Mouse (Mus musculus) limb, embryonic 10.5 days (tissue): ENCODE data around the gene Stx18. TPM values are rescaled to one million over a fixed set of nuclear protein-coding genes. Genes with fewer than 3 reads are reported as not detected.

Experiments
- DNase-seq: peaks from one replicate; pipeline ENCODE4 v3.0.0-alpha.2; 2017; ENCODE audit warnings: low spot score
- H3K27ac ChIP-seq: fragments of 300-500 bp; sonication (generic); 2 replicates; pipeline ENCODE4 v1.5.1; 2016; ENCODE audit warnings: mild to moderate bottlenecking
- H3K27me3 ChIP-seq: fragments of 300-500 bp; sonication (generic); 2 replicates; pipeline ENCODE4 v1.6.1; 2016; ENCODE audit warnings: low read depth, mild to moderate bottlenecking; ENCODE audit not compliant: poor library complexity, severe bottlenecking
- H3K36me3 ChIP-seq: fragments of 300-500 bp; sonication (generic); 2 replicates; pipeline ENCODE4 v1.6.1; 2016; ENCODE audit warnings: mild to moderate bottlenecking, moderate library complexity
- H3K4me1 ChIP-seq: fragments of 300-500 bp; sonication (generic); 2 replicates; pipeline ENCODE4 v1.6.1; 2016
- H3K4me3 ChIP-seq: fragments of 300-500 bp; sonication (generic); 2 replicates; pipeline ENCODE4 v1.5.1; 2016; ENCODE audit warnings: mild to moderate bottlenecking, moderate library complexity
- H3K9me3 ChIP-seq: fragments of 300-500 bp; sonication (generic); replicated peaks from 2 replicates; pipeline ENCODE4 v1.6.1; 2016; ENCODE audit warnings: mild to moderate bottlenecking
- WGBS: fragments of 180-500 bp; shearing (Covaris S2); methylation state at CpG from one replicate; pipeline ENCODE4 v1.1.7; 2016; 5-methylcytosine and 5-hydroxymethylcytosine counted together
- polyA plus RNA-seq: library from polyadenylated mRNA; unstranded; fragments of >200 nt; fragmentation: Nextera tagmentation; extraction: Ambion mirVana; gene quantifications from 2 replicates; pipeline ENCODE4 v1.2.1, GENCODE M21; 2016

Gene Stx18
- polyA plus RNA-seq, 1 experiment from 2014 or later = 53.4 TPM

GRCm38 (mm10) chr5:38157481-38158020 is 119.0 kb downstream of the Stx18 start:
- peaks cover 52% of the 10 kb centered on the region for H3K36me3 ChIP-seq
- H3K4me3 ChIP-seq = peak overlapping the region; percentile 69
- peaks cover 50% of the 10 kb centered on the region for H3K27me3 ChIP-seq
- H3K27ac ChIP-seq = peak overlapping the region; percentile 92; the same call in 1 of the 2 replicates
- WGBS = 77% methylated on average over 9 of the region's 9 CpGs
- peaks cover 26% of the 10 kb centered on the region for H3K4me1 ChIP-seq
- no peak for DNase-seq
- H3K9me3 ChIP-seq = 0 out of 2 replicates have a peak, but pooled peaks cover 1% of the 10 kb centered on the region

GRCm38 (mm10) chr5:38158501-38158946 is 120.0 kb downstream of the Stx18 start:
- Histone ChIP-seq H3K4me3 (peak overlapping the region; percentile 69), H3K9me3 (0 out of 2 replicates have a peak, but pooled peaks cover 1% of the 10 kb centered on the region), H3K4me1 (peaks cover 30% of the 10 kb centered on the region), H3K27me3 (peaks cover 54% of the 10 kb centered on the region), H3K27ac (peak overlapping the region; percentile 92), H3K36me3 (peaks cover 43% of the 10 kb centered on the region)
- WGBS = 6% methylated on average over 17 of the region's 17 CpGs
- DNase-seq = peak; percentile 59

GRCm38 (mm10) chr5:38158947-38159633 is 120.5 kb downstream of the Stx18 start:
- Histone ChIP-seq H3K9me3 (0 out of 2 replicates have a peak, but pooled peaks cover 1% of the 10 kb centered on the region), H3K4me1 (peaks cover 30% of the 10 kb centered on the region), H3K27ac (peak overlapping the region; percentile 92), H3K4me3 (peak overlapping the region; percentile 69), H3K27me3 (peaks cover 54% of the 10 kb centered on the region), H3K36me3 (peaks cover 37% of the 10 kb centered on the region)
- WGBS = under 1% methylated on average over 79 of the region's 79 CpGs
- DNase-seq = peak; percentile 80

GRCm38 (mm10) chr5:38159634-38160413 is 121.3 kb downstream of the Stx18 start, which contains the start of gene Nsg1:
Gene Nsg1, minus strand, starts transcription at chr5:38159907.
- peak within 1 kb of the TSS; percentile 92 for H3K27ac ChIP-seq
- peaks cover 30% of the 10 kb centered on the region for H3K4me1 ChIP-seq
- DNase-seq = peak; percentile 43
- peaks cover 54% of the 10 kb centered on the region for H3K27me3 ChIP-seq
- no peaks in the 10 kb centered on the region for H3K9me3 ChIP-seq
- 7% methylated on average over 35 of the region's 35 CpGs for WGBS
- peaks cover 30% of the 10 kb centered on the region for H3K36me3 ChIP-seq
- peak within 1 kb of the TSS; percentile 69 for H3K4me3 ChIP-seq

- DNase-seq = no peak
- no peaks in the 10 kb centered on the region for H3K36me3 ChIP-seq
- WGBS = 83% methylated on average over 11 of the region's 11 CpGs
- H3K4me3 ChIP-seq = no peak overlapping the region
- no peaks in the 10 kb centered on the region for H3K27me3 ChIP-seq
- H3K9me3 ChIP-seq = no peaks in the 10 kb centered on the region; the same call in 1 of the 2 replicates
- no peaks in the 10 kb centered on the region for H3K4me1 ChIP-seq
- H3K27ac ChIP-seq = no peak overlapping the region
Measured at GRCm38 (mm10) chr5:38168497-38168896, 130.0 kb downstream of the Stx18 start.

- no peak overlapping the region for H3K4me3 ChIP-seq
- no peaks in the 10 kb centered on the region for H3K27me3 ChIP-seq
- 52% methylated on average over 5 of the region's 5 CpGs for WGBS
- H3K4me1 ChIP-seq = no peaks in the 10 kb centered on the region
- DNase-seq = no peak
- no peaks in the 10 kb centered on the region for H3K36me3 ChIP-seq
- H3K9me3 ChIP-seq = no peaks in the 10 kb centered on the region; the same call in 1 of the 2 replicates
- H3K27ac ChIP-seq = no peak overlapping the region
Measured at GRCm38 (mm10) chr5:38173766-38174165, 135.2 kb downstream of the Stx18 start.

GRCm38 (mm10) chr5:38174256-38174912 is 135.8 kb downstream of the Stx18 start:
- no peak overlapping the region for H3K27ac ChIP-seq
- no peak overlapping the region for H3K4me3 ChIP-seq
- no peaks in the 10 kb centered on the region for H3K4me1 ChIP-seq
- no peak for DNase-seq
- no peaks in the 10 kb centered on the region for H3K36me3 ChIP-seq
- WGBS = 79% methylated on average over 16 of the region's 16 CpGs
- no peaks in the 10 kb centered on the region for H3K27me3 ChIP-seq
- no peaks in the 10 kb centered on the region; the same call in 1 of the 2 replicates for H3K9me3 ChIP-seq

- Histone ChIP-seq H3K27ac (no peak overlapping the region), H3K4me1 (no peaks in the 10 kb centered on the region), H3K36me3 (no peaks in the 10 kb centered on the region), H3K27me3 (no peaks in the 10 kb centered on the region), H3K9me3 (no peaks in the 10 kb centered on the region), H3K4me3 (no peak overlapping the region)
- WGBS = 90% methylated on average over 6 of the region's 6 CpGs
- no peak for DNase-seq
Measured at GRCm38 (mm10) chr5:38184688-38185285, 146.2 kb downstream of the Stx18 start.

- H3K27me3 ChIP-seq = no peaks in the 10 kb centered on the region
- no peak for DNase-seq
- H3K4me3 ChIP-seq = no peak overlapping the region
- no peaks in the 10 kb centered on the region for H3K36me3 ChIP-seq
- H3K27ac ChIP-seq = no peak overlapping the region
- no peaks in the 10 kb centered on the region for H3K9me3 ChIP-seq
- WGBS = 90% methylated on average over 2 of the region's 2 CpGs
- no peaks in the 10 kb centered on the region for H3K4me1 ChIP-seq
Measured at GRCm38 (mm10) chr5:38187006-38187405, 148.5 kb downstream of the Stx18 start.

Other genes starting within 250 kb of the Stx18 start
- 360 and 372 TPM in 2 replicates for gene Msx1, start 214.2 kb upstream of the Stx18 start, polyA plus RNA-seq
- gene Nsg1, start 121.2 kb downstream of the Stx18 start, polyA plus RNA-seq = 77.7 and 110 TPM in 2 replicates
- 16.5 and 19.2 TPM in 2 replicates for gene Zbtb49, start 181.7 kb downstream of the Stx18 start, polyA plus RNA-seq
- 170 and 208 TPM in 2 replicates for gene Lyar, start 181.7 kb downstream of the Stx18 start, polyA plus RNA-seq
- gene Tmem128, start 221.4 kb downstream of the Stx18 start, polyA plus RNA-seq = 69.3 and 73.2 TPM in 2 replicates
- gene Otop1, start 237.2 kb downstream of the Stx18 start, polyA plus RNA-seq = 0.19 TPM in 1 of 2 replicates, not detected in the other